Mouse (Mus musculus) MEL (cell line): ENCODE results near the gene Tjp3.

Source experiments
- CHD1 ChIP-seq: IDR thresholded peaks from 2 replicates; pipeline ENCODE4 v1.6.1; 2012; ENCODE audit warnings: low read depth, mild to moderate bottlenecking, inconsistent platforms, low read length, improper control_type of control experiment
- CTCF ChIP-seq, 3 experiments: IDR thresholded peaks in 2 of 3; conservative IDR thresholded peaks in 1 of 3; 2 replicates each; pipeline ENCODE4 v1.5.1; 2011 to 2012; ENCODE audit warnings: low read length in 3 of 3, low read depth in 2 of 3, mild to moderate bottlenecking in 2 of 3, improper control_type of control experiment in 1 of 3, inconsistent platforms in 1 of 3, mixed read lengths in 1 of 3, moderate library complexity in 1 of 3; ENCODE audit not compliant: control insufficient read depth in 1 of 3, insufficient read depth in 1 of 3, poor library complexity in 1 of 3, severe bottlenecking in 1 of 3
- HCFC1 ChIP-seq: IDR thresholded peaks from 2 replicates; pipeline ENCODE4 v1.6.1; 2012; ENCODE audit warnings: low read depth, mild to moderate bottlenecking, inconsistent platforms, low read length, improper control_type of control experiment, moderate library complexity
- MAFK ChIP-seq: IDR thresholded peaks from 2 replicates; pipeline ENCODE4 v1.6.1; 2011; ENCODE audit warnings: low read depth, mild to moderate bottlenecking, low read length, improper control_type of control experiment, borderline replicate concordance
- POLR2A ChIP-seq, 2 experiments: IDR thresholded peaks; 2 replicates each; pipeline ENCODE4 v1.6.1; 2011 to 2012; ENCODE audit warnings: low read length in 2 of 2, mild to moderate bottlenecking in 2 of 2, control low read depth in 1 of 2, improper control_type of control experiment in 1 of 2, low read depth in 1 of 2, moderate library complexity in 1 of 2; ENCODE audit not compliant: control insufficient read depth in 1 of 2, insufficient read depth in 1 of 2, poor library complexity in 1 of 2

- no peak for TF ChIP-seq CTCF (IDR thresholded peaks at IDR 0.05 in 2 of 3, conservative IDR thresholded peaks at IDR 0.05 in 1 of 3; ENCODE audit: control insufficient read depth in 1 of 3, insufficient read depth in 1 of 3, low read depth in 2 of 3, low read length in 3 of 3, poor library complexity in 1 of 3, severe bottlenecking in 1 of 3)
- no peak for TF ChIP-seq HCFC1
- TF ChIP-seq CHD1: no peak
- no peak for TF ChIP-seq POLR2A (IDR thresholded peaks at IDR 0.05; ENCODE audit: control insufficient read depth in 1 of 2, insufficient read depth in 1 of 2, low read depth in 1 of 2, low read length in 2 of 2, poor library complexity in 1 of 2)
- no peak for TF ChIP-seq MAFK
Observed at GRCm38 (mm10) chr10:81236471-81237268, 54.7 kb downstream of the Tjp3 start.
